24 mouse cellular contexts compared by ENCODE assay signal in genomic region chr7:44760366-44760765, GRCm38 (mm10). TPM values are rescaled to one million over a fixed set of nuclear protein-coding genes. Genes with fewer than 3 reads are reported as not detected.
"Had no signal": no experiment of that assay in that cellular context is flagged by ENCODE, and none has a peak within 500 bp of the region (broad histone marks: within the 10 kb centered on the region; RNA-seq: fewer than 3 reads in every experiment).

No protein-coding gene starts in this region.

- H3K4me1 ChIP-seq: neural tube, embryonic 13.5 days; neural tube, embryonic 15.5 days; stomach, embryonic 15.5 days had no signal

- DNase-seq: retina, postnatal 1 day; right cerebral cortex, adult 18-20 months; right cerebral cortex, postnatal 14 days; right cerebral cortex, postnatal 25 days; right cerebral cortex, postnatal 4 days; spleen, adult 18-20 months; thymus, adult 18-20 months; thymus, adult 2 months; thymus, postnatal 14 days; thymus, postnatal 25 days; thymus, postnatal 36 days; thymus, postnatal 4 days had no signal

- H3K4me3 ChIP-seq: neural tube, embryonic 13.5 days; neural tube, embryonic 15.5 days; stomach, embryonic 15.5 days had no signal

- H3K27me3 ChIP-seq: neural tube, embryonic 13.5 days; neural tube, embryonic 15.5 days; stomach, embryonic 15.5 days had no signal

- H3K27ac ChIP-seq: neural tube, embryonic 13.5 days; neural tube, embryonic 15.5 days; stomach, embryonic 15.5 days; stomach, postnatal 0 days had no signal

- H3K9ac ChIP-seq: neural tube, embryonic 13.5 days; neural tube, embryonic 15.5 days; stomach, embryonic 15.5 days had no signal

- H3K9me3 ChIP-seq: neural tube, embryonic 13.5 days; neural tube, embryonic 15.5 days; stomach, embryonic 15.5 days had no signal

RNA-seq across cellular contexts. Expression of gene Izumo2, which starts 51.8 kb away (rescaled TPM):
- total RNA-seq: neutrophil, adult 5-6 weeks had no signal
- polyA plus RNA-seq: neural tube, embryonic 13.5 days; neural tube, embryonic 14.5 days; neural tube, embryonic 15.5 days; small intestine, adult 2 months; spleen, adult 2 months; stomach, embryonic 14.5 days; stomach, embryonic 15.5 days; stomach, embryonic 16.5 days; stomach, postnatal 0 days; thymus, adult 2 months; thymus, postnatal 0 days; urinary bladder, adult 2 months had no signal
